Mouse (Mus musculus) MEL (cell line): ENCODE results near the gene Picalm. TPM values are rescaled to one million over a fixed set of nuclear protein-coding genes. Genes with fewer than 3 reads are reported as not detected.

ENCODE experiments used
- DNase-seq: peaks from one replicate; pipeline ENCODE4 v3.0.0; 2011; ENCODE audit warnings: low read depth, low spot score
- H3K27ac ChIP-seq: 2 replicates; pipeline ENCODE4 v1.5.1; 2012; ENCODE audit warnings: low read depth, mild to moderate bottlenecking, control low read depth, low read length, moderate library complexity; ENCODE audit not compliant: control insufficient read depth
- H3K27me3 ChIP-seq, 2 experiments: fragments of 150-350 bp in 1 of 2; sonication (generic) in 1 of 2; 2 replicates each; pipeline ENCODE4 v1.6.1; 2012; ENCODE audit warnings: low read length in 2 of 2, mild to moderate bottlenecking in 2 of 2, improper control_type of control experiment in 1 of 2, moderate library complexity in 1 of 2; ENCODE audit not compliant: insufficient read depth in 2 of 2, control insufficient read depth in 1 of 2
- H3K36me3 ChIP-seq, 2 experiments: 2 replicates each; pipeline ENCODE4 v1.6.1; 2012 to 2014; ENCODE audit warnings: low read length in 2 of 2, improper control_type of control experiment in 1 of 2, inconsistent platforms in 1 of 2, mild to moderate bottlenecking in 1 of 2; ENCODE audit not compliant: insufficient read depth in 2 of 2, control insufficient read depth in 1 of 2
- H3K4me1 ChIP-seq, 2 experiments: fragments of 150-350 bp in 1 of 2; sonication (generic) in 1 of 2; 2 replicates each; pipeline ENCODE4 v1.6.1; 2012; ENCODE audit warnings: low read length in 2 of 2, improper control_type of control experiment in 1 of 2, mild to moderate bottlenecking in 1 of 2; ENCODE audit not compliant: insufficient read depth in 2 of 2, control insufficient read depth in 1 of 2
- H3K4me3 ChIP-seq, 2 experiments: fragments of 150-350 bp in 1 of 2; sonication (generic) in 1 of 2; 2 replicates each; pipeline ENCODE4 v1.5.1; 2012; ENCODE audit warnings: low read depth in 2 of 2, low read length in 2 of 2, mild to moderate bottlenecking in 2 of 2, moderate library complexity in 2 of 2, control low read depth in 1 of 2, improper control_type of control experiment in 1 of 2; ENCODE audit not compliant: control insufficient read depth in 1 of 2, insufficient read depth in 1 of 2
- H3K79me2 ChIP-seq: 2 replicates; pipeline ENCODE4 v1.6.1; 2012; ENCODE audit warnings: mild to moderate bottlenecking, low read length, moderate library complexity; ENCODE audit not compliant: control insufficient read depth, poor library complexity, insufficient read depth
- H3K9ac ChIP-seq: 2 replicates; pipeline ENCODE4 v1.6.1; 2012; ENCODE audit warnings: low read depth, mild to moderate bottlenecking, control low read depth, low read length, moderate library complexity; ENCODE audit not compliant: control insufficient read depth, poor library complexity, severe bottlenecking
- H3K9me3 ChIP-seq: fragments of 150-350 bp; sonication (generic); replicated peaks from 2 replicates; pipeline ENCODE4 v1.6.1; 2012; ENCODE audit warnings: mild to moderate bottlenecking, low read length, improper control_type of control experiment, moderate library complexity; ENCODE audit not compliant: insufficient read depth
- BHLHE40 ChIP-seq: IDR thresholded peaks from 2 replicates; pipeline ENCODE4 v1.6.1; 2012; ENCODE audit warnings: low read depth, mild to moderate bottlenecking, inconsistent platforms, low read length, improper control_type of control experiment, borderline replicate concordance
- CHD1 ChIP-seq: IDR thresholded peaks from 2 replicates; pipeline ENCODE4 v1.6.1; 2012; ENCODE audit warnings: low read depth, mild to moderate bottlenecking, inconsistent platforms, low read length, improper control_type of control experiment
- CHD2 ChIP-seq: IDR thresholded peaks from 2 replicates; pipeline ENCODE4 v1.6.1; 2011; ENCODE audit warnings: low read length, improper control_type of control experiment
- EP300 ChIP-seq, 2 experiments: IDR thresholded peaks; 2 replicates each; pipeline ENCODE4 v1.6.1; 2011; ENCODE audit warnings: improper control_type of control experiment in 2 of 2, low read length in 2 of 2, low read depth in 1 of 2, mild to moderate bottlenecking in 1 of 2
- GABPA ChIP-seq: IDR thresholded peaks from 2 replicates; pipeline ENCODE4 v1.6.1; 2012; ENCODE audit warnings: low read depth, mild to moderate bottlenecking, inconsistent platforms, low read length, improper control_type of control experiment, moderate library complexity
- GATA1 ChIP-seq: IDR thresholded peaks from 2 replicates; pipeline ENCODE4 v1.6.1; 2011; ENCODE audit warnings: low read depth, low read length, improper control_type of control experiment
- MAFK ChIP-seq: IDR thresholded peaks from 2 replicates; pipeline ENCODE4 v1.6.1; 2011; ENCODE audit warnings: low read depth, mild to moderate bottlenecking, low read length, improper control_type of control experiment, borderline replicate concordance
- MEF2A ChIP-seq: IDR thresholded peaks from 2 replicates; pipeline ENCODE4 v1.6.1; 2014; ENCODE audit warnings: low read depth, mild to moderate bottlenecking, inconsistent platforms, low read length, improper control_type of control experiment; ENCODE audit not compliant: poor library complexity, insufficient replicate concordance, severe bottlenecking; ENCODE audit errors: extremely low read depth
- MYC ChIP-seq: IDR thresholded peaks from 2 replicates; pipeline ENCODE4 v1.6.1; 2011; ENCODE audit warnings: low read depth, mild to moderate bottlenecking, low read length, improper control_type of control experiment, moderate library complexity
- NRF1 ChIP-seq: IDR thresholded peaks from 2 replicates; pipeline ENCODE4 v1.6.1; 2014; ENCODE audit warnings: low read depth, mild to moderate bottlenecking, inconsistent platforms, low read length, improper control_type of control experiment, moderate library complexity; ENCODE audit not compliant: poor library complexity, insufficient read depth, severe bottlenecking
- POLR2AphosphoS2 ChIP-seq: IDR thresholded peaks from 2 replicates; pipeline ENCODE4 v1.6.1; 2011; ENCODE audit warnings: low read length, improper control_type of control experiment
- POLR2AphosphoS5 ChIP-seq: IDR thresholded peaks from 2 replicates; pipeline ENCODE4 v1.6.1; 2012; ENCODE audit warnings: low read depth, borderline replicate concordance, mild to moderate bottlenecking, inconsistent platforms, low read length, moderate library complexity, mixed read lengths
- RAD21 ChIP-seq: IDR thresholded peaks from 2 replicates; pipeline ENCODE4 v1.6.1; 2011; ENCODE audit warnings: mild to moderate bottlenecking, low read depth, low read length, improper control_type of control experiment
- RCOR1 ChIP-seq: IDR thresholded peaks from 2 replicates; pipeline ENCODE4 v1.6.1; 2012; ENCODE audit warnings: low read depth, mild to moderate bottlenecking, inconsistent platforms, low read length, improper control_type of control experiment
- SIN3A ChIP-seq: IDR thresholded peaks from 2 replicates; pipeline ENCODE4 v1.6.1; 2012; ENCODE audit warnings: low read length, improper control_type of control experiment, inconsistent platforms
- SMC3 ChIP-seq: IDR thresholded peaks from 2 replicates; pipeline ENCODE4 v1.6.1; 2011; ENCODE audit warnings: low read depth, low read length, improper control_type of control experiment
- TAL1 ChIP-seq: IDR thresholded peaks from 2 replicates; pipeline ENCODE4 v1.6.1; 2012; ENCODE audit warnings: mild to moderate bottlenecking, inconsistent platforms, low read length, moderate library complexity, mixed read lengths
- TBP ChIP-seq: IDR thresholded peaks from 2 replicates; pipeline ENCODE4 v1.8.0; 2011; ENCODE audit warnings: low read depth, low read length, improper control_type of control experiment
- UBTF ChIP-seq: IDR thresholded peaks from 2 replicates; pipeline ENCODE4 v1.6.1; 2012; ENCODE audit warnings: low read depth, mild to moderate bottlenecking, inconsistent platforms, low read length, improper control_type of control experiment, moderate library complexity, borderline replicate concordance; ENCODE audit not compliant: insufficient read depth
- USF1 ChIP-seq: IDR thresholded peaks from 2 replicates; pipeline ENCODE4 v1.6.1; 2014; ENCODE audit warnings: low read depth, mild to moderate bottlenecking, inconsistent platforms, low read length, improper control_type of control experiment, moderate library complexity
- USF2 ChIP-seq, 2 experiments: IDR thresholded peaks; 2 replicates each; pipeline ENCODE4 v1.6.1; 2011 to 2012; ENCODE audit warnings: improper control_type of control experiment in 2 of 2, low read length in 2 of 2, borderline replicate concordance in 1 of 2, inconsistent platforms in 1 of 2, low read depth in 1 of 2, mild to moderate bottlenecking in 1 of 2; ENCODE audit not compliant: insufficient read depth in 1 of 2
- ZMIZ1 ChIP-seq: IDR thresholded peaks from 2 replicates; pipeline ENCODE4 v1.6.1; 2012; ENCODE audit warnings: low read depth, mild to moderate bottlenecking, inconsistent platforms, low read length, improper control_type of control experiment, moderate library complexity
- ZNF384 ChIP-seq: IDR thresholded peaks from 2 replicates; pipeline ENCODE4 v1.6.1; 2012; ENCODE audit warnings: low read depth, mild to moderate bottlenecking, inconsistent platforms, low read length, improper control_type of control experiment
- polyA plus RNA-seq, 2 experiments: library from polyadenylated mRNA; stranded (reverse) in 1 of 2; unstranded in 1 of 2; fragments of >175 nt in 1 of 2; fragments of >200 nt in 1 of 2; gene quantifications; 2 replicates each; pipeline versions ENCODE4 v1.2.1 to v1.2.4; 2012; ENCODE audit warnings: low replicate concordance in 2 of 2, low read depth in 1 of 2; ENCODE audit not compliant: insufficient read length in 2 of 2, insufficient read depth in 1 of 2, missing spikeins in 1 of 2
- total RNA-seq: library from RNA; depleted of rRNA; stranded (reverse); fragments of 300-350 nt; gene quantifications from 2 replicates; pipeline ENCODE4 v1.2.3, GENCODE M21; 2012

The Picalm gene
- total and polyA plus RNA-seq, 3 experiments = 53.4 to 78.9 (median 74.9) TPM

DNA sequence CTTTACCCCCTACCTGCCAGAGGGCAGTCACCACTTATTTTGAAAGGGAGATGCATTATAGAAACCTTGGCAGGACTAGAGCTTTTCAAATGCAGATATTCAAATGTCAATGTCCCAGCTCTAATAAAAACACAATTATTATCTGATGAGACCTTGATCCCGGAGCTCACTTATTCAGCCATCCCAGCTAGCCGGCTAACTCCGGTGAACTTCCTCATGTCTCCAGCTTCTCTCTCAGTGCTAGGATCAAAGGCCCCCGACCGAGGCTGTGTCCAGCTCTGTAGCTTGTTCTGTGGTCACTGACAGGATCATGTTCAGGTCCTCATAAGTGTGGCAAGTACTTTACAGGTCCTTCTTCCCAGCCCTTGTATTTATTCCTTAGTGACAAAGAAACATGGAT lies 34.9 kb upstream of the Picalm start:
- H3K27ac ChIP-seq = no peak overlapping the region
- peaks cover 0 to 5% of the 10 kb centered on the region in 2 experiments for H3K27me3 ChIP-seq
- no peaks in the 10 kb centered on the region for H3K79me2 ChIP-seq
- H3K9ac ChIP-seq = no peak overlapping the region
- no peaks in the 10 kb centered on the region for H3K9me3 ChIP-seq
- no peak for TF ChIP-seq ZNF384
- no peak for TF ChIP-seq TBP
- TF ChIP-seq UBTF = no peak
- no peak for TF ChIP-seq MYC
- TF ChIP-seq GABPA = no peak
- TF ChIP-seq POLR2AphosphoS5 = no peak
- no peak for TF ChIP-seq MAFK
- TF ChIP-seq EP300 (IDR thresholded peaks at IDR 0.05; ENCODE audit: low read depth in 1 of 2, low read length in 2 of 2) = no peak
- TF ChIP-seq POLR2AphosphoS2 = no peak
- no peak for TF ChIP-seq SMC3
- no peak for TF ChIP-seq BHLHE40
- TF ChIP-seq RCOR1 = no peak
- TF ChIP-seq CHD1 = no peak
- no peak for TF ChIP-seq GATA1
- no peak for TF ChIP-seq USF1
- no peak for TF ChIP-seq SIN3A
- TF ChIP-seq CHD2 = no peak
- TF ChIP-seq TAL1 = no peak
- TF ChIP-seq RAD21 = no peak
- no peak for TF ChIP-seq ZMIZ1
- TF ChIP-seq, all 39 proteins: peak for 0
- DNase-seq = no peak
- Histone ChIP-seq H3K4me1 (peaks cover 0 to 8% of the 10 kb centered on the region in 2 experiments; a peak in 2 of 4 replicates), H3K36me3 (peaks cover 0 to 8% of the 10 kb centered on the region in 2 experiments; a peak in 2 of 4 replicates), H3K4me3 (no peak overlapping the region)

DNA sequence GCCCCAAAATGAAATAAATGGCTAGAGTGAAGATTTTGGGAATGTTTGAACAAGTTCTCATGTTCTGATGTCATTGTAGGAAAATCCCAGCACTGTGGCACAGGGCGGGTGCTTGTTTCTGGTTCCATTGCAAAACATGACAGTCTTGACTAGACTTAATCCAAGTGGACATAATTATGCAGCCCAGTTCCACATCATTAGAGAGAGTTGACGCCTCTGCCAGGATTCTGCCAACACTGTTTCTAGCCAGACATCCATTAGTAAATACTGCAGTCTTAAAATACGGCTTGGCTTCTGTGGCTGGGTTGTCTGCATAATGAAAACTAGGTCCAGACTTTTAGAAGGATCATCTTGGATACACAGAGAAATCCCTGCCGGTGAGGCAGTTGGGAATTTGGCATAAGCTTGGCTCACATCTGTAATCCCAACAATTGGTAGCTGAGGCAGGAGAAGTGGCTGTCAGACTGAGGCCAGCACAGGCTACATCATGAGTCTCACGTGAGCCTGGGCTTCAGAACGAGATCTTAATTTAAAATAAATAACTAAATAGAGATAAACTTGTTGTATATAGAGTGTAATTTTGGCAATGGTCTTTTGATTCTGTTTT lies 34.1 kb upstream of the Picalm start:
- Histone ChIP-seq H3K27me3 (peaks cover 0 to 3% of the 10 kb centered on the region in 2 experiments; a peak in 3 of 4 replicates), H3K4me1 (peaks cover 0 to 8% of the 10 kb centered on the region in 2 experiments; a peak in 2 of 4 replicates), H3K36me3 (peaks cover 0 to 8% of the 10 kb centered on the region in 2 experiments; a peak in 2 of 4 replicates), H3K9me3 (no peaks in the 10 kb centered on the region), H3K9ac (no peak overlapping the region), H3K79me2 (no peaks in the 10 kb centered on the region), H3K27ac (no peak overlapping the region), H3K4me3 (no peak overlapping the region)
- DNase-seq = no peak
- TF ChIP-seq POLR2AphosphoS5 = no peak
- TF ChIP-seq ZMIZ1 = no peak
- TF ChIP-seq TBP = no peak
- no peak for TF ChIP-seq GABPA
- TF ChIP-seq USF2 (IDR thresholded peaks at IDR 0.05; ENCODE audit: borderline replicate concordance in 1 of 2, insufficient read depth in 1 of 2, low read depth in 1 of 2, low read length in 2 of 2) = no peak
- no peak for TF ChIP-seq USF1
- TF ChIP-seq NRF1 = no peak
- no peak for TF ChIP-seq MEF2A
